Mouse (Mus musculus): ENCODE results near the gene Frrs1l. TPM values are rescaled to one million over a fixed set of nuclear protein-coding genes. Genes with fewer than 3 reads are reported as not detected.

Frrs1l gene
- polyA plus RNA-seq (2012; rRNA removed), result 2.1 and 3.1 TPM in 2 replicates

GRCm38 (mm10) chr4:56990215-56990584 is at the start of gene Frrs1l:
TSS of gene Frrs1l (minus strand) at chr4:56990391.

GRCm38 (mm10) chr4:56946641-56947640 is 43.2 kb downstream of the Frrs1l start, which contains the start of gene Tmem245:
TSS of gene Tmem245 (minus strand) at chr4:56947437.

Other genes with a start within 250 kb of the Frrs1l start
- 0.16 and 0.22 TPM in 2 replicates for gene Actl7b, start 248.9 kb downstream of the Frrs1l start, polyA plus RNA-seq (2012; rRNA removed)
- gene Actl7a, start 247.0 kb downstream of the Frrs1l start, polyA plus RNA-seq (2012; rRNA removed), result not detected in 2 replicates
- 45.9 and 80.3 TPM in 2 replicates for gene Elp1, start 188.1 kb downstream of the Frrs1l start, polyA plus RNA-seq (2012; rRNA removed)
- gene Fam206a, start 188.0 kb downstream of the Frrs1l start, polyA plus RNA-seq (2012; rRNA removed), result 6.8 and 14.0 TPM in 2 replicates
- 29.0 and 40.9 TPM in 2 replicates for gene Ctnnal1, start 125.2 kb downstream of the Frrs1l start, polyA plus RNA-seq (2012; rRNA removed)
- 6.9 and 11.9 TPM in 2 replicates for gene Tmem245, start 43.0 kb downstream of the Frrs1l start, polyA plus RNA-seq (2012; rRNA removed)
- gene Epb41l4b, start 153.0 kb upstream of the Frrs1l start, polyA plus RNA-seq (2012; rRNA removed), result 1.7 and 4.3 TPM in 2 replicates